Mouse (Mus musculus) urinary bladder, postnatal 25 days (tissue): ENCODE measurements around the gene Ckap2l.

Experiments
- DNase-seq: peaks from one replicate; pipeline ENCODE4 v3.0.0; 2022; ENCODE audit warnings: low spot score

The Ckap2l gene

DNA sequence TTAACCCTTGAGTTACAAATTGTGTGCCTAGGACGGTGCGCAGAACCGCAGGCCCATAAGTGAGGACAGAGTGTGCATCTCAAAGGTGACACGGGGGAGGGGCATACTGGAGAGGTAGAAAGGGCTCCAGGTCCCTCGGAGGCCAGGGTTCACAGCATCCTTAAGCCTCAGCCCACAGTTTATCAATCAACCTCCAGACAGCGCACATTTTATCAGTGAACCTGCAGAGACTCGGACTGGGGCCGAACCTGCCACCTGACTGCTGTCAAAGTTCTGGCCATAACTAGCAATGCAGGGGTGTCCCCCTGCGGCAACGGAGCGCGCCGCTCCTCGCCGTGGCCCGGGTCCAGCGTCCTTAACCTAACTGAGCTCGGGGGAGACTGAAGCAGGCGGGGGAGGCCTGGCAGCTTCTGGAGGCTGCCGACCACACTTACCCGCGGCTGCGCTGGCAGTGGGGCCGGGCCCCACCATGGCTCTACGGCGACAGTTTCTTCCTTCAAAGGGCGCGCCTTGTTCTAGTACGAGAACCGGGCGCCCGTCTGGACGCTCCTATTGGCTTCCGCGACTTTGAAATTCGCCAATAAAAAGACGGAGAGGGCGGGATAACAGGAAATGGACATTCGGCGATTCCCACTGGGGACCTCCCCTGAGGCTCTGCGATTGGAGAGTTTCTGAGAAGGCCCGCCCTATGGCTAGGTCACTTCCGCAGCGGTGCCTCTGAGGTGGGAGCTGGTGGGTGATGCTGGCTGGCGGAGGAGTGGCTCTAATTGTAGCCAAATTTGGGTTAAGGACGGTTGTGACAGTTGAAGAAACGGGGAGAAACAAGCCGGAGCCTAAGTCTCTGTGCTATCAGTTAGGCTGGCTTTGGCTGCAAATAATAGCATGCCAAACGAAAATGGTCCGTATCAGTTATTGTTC lies at the start of gene Ckap2l:
Gene Ckap2l, minus strand, starts transcription at position 542 of the 918 bp plus-strand sequence.
- DNase-seq: peak; percentile 91

- DNase-seq: no peak
These were observed 41.2 kb upstream of the Ckap2l start for GRCm38 (mm10) chr2:129338138-129338621.

- DNase-seq: no peak
These were observed 36.5 kb upstream of the Ckap2l start for GRCm38 (mm10) chr2:129333471-129333870.

GRCm38 (mm10) chr2:129330540-129330939 lies 33.5 kb upstream of the Ckap2l start:
- no peak for DNase-seq

- DNase-seq: no peak
These were observed 33.0 kb upstream of the Ckap2l start for GRCm38 (mm10) chr2:129330024-129330423.

DNA sequence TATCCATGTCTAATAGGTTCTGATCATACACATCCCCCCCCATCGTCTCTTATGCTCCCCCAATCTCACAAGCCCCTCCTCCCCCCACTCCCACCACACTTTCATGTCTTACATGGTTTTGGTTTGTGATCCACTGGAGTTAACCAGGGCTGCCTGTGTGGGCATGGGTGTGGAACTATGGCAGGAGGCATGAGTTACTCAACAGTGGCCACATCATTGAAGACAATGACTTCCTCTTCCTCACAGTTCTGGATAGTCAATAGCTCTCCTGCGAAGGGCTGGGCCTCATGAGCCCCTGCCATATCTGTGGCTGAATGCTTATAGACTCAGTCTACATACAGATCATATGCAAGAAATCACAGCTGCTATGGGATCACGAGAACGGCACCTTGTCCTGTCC lies 31.2 kb upstream of the Ckap2l start:
- DNase-seq: no peak

GRCm38 (mm10) chr2:129324216-129324615 lies 27.2 kb upstream of the Ckap2l start:
- peak; percentile 33 for DNase-seq

- DNase-seq: no peak
These were observed 25.2 kb upstream of the Ckap2l start for GRCm38 (mm10) chr2:129322117-129322635.

DNA sequence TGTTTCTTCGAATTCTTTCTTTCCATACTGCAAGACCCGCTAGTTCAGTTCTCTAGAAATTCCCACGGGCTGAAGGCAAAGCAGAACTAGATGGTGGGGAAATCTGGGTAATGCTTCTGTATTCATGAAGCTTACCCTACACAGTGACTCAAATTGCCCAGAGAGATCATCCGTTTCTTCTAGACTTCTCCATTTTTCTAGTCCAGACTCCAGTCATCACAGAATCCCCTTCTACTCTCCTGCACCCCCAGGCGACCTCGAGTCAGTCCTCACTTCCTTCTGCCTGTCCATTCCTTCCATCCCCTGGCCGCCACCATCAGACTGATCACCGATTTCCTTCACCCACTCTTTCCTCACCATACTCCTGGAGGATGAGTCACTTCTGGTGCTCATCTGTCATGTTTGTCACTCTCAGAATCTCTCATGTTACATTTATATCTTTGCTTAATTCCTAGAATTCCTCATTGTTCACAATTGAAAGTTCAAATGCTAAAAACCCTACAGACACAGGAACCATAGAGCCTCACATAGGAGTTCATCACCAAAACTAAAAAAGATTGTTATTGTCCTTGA lies 23.1 kb upstream of the Ckap2l start:
- DNase-seq: no peak

- DNase-seq: no peak
These were observed 18.8 kb upstream of the Ckap2l start for GRCm38 (mm10) chr2:129315831-129316230.

DNA sequence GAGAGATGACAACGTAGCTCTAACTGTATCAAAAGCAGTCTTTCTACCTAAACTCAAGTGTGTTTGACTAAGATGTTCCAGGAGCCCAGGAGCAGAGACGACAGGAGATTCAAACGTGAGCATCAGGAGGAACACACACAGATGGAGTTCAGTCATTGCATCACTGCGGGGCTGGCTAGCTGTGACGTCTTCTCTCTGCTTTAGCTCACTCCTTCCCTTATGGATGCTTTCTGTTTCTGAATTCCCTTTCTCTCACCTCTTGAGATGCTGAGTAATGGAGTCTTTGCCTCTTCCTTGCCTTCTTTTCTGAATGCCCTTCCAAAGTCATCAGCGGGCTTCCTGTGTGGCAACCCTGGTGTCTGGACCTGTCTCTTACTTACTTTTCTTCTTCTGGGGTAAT lies 17.9 kb upstream of the Ckap2l start:
- DNase-seq: no peak

DNA sequence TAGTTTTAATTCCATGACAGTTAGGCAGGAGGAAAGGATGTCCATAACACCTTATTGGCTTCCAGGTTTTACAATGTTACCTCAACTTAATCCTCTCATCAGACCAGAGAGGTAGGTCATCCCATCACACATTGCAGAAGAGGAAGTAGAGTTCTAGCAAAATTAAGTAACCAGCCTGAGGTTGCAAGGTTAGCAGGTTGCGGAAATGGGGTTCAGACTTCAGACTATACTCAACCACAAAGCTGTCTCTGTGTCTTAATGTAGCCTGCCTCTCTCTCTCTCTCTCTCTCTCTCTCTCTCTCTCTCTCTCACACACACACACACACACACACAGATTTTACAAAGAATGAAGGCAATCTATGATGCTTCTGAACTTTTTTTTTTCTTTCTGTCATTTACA lies 16.9 kb upstream of the Ckap2l start:
- DNase-seq: no peak

DNA sequence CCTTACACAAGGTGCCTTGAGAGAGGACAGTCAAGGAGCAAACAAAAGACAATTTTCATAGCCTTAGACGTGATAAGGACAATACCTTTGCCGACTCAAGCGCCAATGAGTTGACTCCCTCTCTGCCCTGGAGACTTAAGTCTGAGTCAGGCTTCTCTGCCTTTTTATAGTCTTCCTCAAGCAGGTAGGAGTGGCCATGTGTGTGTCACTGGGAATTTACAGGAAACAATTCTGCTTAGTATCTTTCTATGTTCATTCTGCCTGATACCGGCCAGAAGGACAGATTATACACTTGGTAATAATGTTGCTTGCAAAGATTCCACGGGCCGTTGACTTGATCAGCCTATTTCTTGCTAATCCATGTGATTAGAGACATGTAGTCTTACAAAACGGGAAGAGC lies 12.8 kb upstream of the Ckap2l start, which contains the start of gene Il1a:
Gene Il1a, minus strand, starts transcription at position 137 of the 400 bp plus-strand sequence.
- no peak for DNase-seq

DNA sequence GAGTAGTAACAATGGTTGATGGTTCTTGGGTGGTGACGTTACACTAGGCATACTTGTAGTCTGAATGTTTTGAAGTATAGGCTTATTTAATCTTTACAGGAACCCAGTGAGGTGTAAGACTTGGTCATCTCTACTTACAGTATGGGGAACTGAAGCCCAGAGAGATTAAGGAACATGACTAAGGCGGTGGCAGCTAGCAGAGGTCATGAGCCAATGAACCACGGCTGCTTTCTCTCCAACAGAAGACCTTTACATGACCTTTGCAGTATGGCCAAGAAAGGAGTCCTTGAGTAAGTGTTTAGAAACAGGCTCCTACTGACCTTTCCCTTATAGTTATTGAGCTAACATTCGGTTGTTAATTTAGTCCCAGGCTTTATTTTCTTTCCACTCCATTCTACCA lies 9.0 kb upstream of the Ckap2l start:
- no peak for DNase-seq

GRCm38 (mm10) chr2:129297589-129297982 lies 574 bp upstream of the Ckap2l start:
- DNase-seq: no peak

GRCm38 (mm10) chr2:129296086-129296485 lies 926 bp downstream of the Ckap2l start:
- DNase-seq: no peak

DNA sequence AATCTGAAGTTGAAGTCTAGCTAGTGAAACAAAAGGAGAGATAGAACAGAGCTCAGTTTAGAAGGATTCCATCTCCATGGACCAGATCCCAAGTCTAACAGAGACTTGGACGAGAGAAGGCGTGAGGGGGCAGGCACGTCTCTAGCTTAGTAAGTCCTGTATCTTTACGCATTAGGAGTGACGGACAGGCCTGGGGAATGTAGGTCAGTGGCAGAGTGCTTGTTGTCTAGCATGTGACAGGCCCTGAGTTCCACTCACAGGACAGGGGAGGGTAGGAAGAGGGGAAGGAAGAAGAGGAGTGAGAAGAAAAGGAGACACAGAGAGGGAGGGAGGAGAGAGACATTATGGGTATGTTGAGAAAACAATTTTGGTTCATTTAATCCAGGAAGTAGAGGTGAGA lies 1.9 kb downstream of the Ckap2l start:
- no peak for DNase-seq

GRCm38 (mm10) chr2:129273823-129274222 lies 23.2 kb downstream of the Ckap2l start:
- no peak for DNase-seq

- no peak for DNase-seq
These were observed 26.4 kb downstream of the Ckap2l start for GRCm38 (mm10) chr2:129270621-129271020.

GRCm38 (mm10) chr2:129269986-129270385 lies 27.0 kb downstream of the Ckap2l start:
- DNase-seq: no peak

GRCm38 (mm10) chr2:129269161-129269643 lies 27.8 kb downstream of the Ckap2l start:
- no peak for DNase-seq

DNA sequence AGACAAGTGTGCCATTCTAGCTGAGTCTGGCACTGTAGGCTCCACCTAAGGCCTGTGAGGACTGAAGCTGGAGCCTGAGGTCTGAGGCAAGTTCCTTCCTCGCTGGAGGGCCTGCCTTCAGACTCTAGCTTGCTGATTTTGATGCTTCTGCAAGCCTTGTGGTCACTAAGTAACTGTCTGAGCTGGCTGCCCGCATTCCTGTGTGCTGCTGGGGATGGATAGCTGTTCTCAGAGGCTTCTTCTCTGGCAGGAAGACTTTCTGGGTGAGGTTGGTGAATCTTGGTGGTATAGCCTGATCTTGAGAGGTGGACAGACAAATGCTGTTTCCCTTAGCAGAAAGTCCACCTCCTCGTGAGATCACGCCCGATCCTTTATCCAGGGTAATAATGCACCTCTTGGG lies 29.3 kb downstream of the Ckap2l start:
- no peak for DNase-seq

GRCm38 (mm10) chr2:129265316-129265715 lies 31.7 kb downstream of the Ckap2l start:
- no peak for DNase-seq
